Mouse (Mus musculus): ENCODE results near the gene Phka2. TPM values are rescaled to one million over a fixed set of nuclear protein-coding genes. Genes with fewer than 3 reads are reported as not detected.

The Phka2 gene
- polyA plus RNA-seq, 1 experiment from 2014 or later: 21.3 TPM

- Histone ChIP-seq H3K9me3 (ENCODE audit: control insufficient read depth, low read depth, low read length) (no peaks in the 10 kb centered on the region), H3K4me2 (replicated peaks; ENCODE audit: low read depth, low read length) (peak overlapping the region; percentile 36), H3K9ac (replicated peaks; ENCODE audit: low read depth, low read length) (no peak overlapping the region; the same call in 1 of the 2 replicates), H3K27me3 (ENCODE audit: control insufficient read depth, insufficient read depth, low read length) (no peaks in the 10 kb centered on the region), H3K36me3 (ENCODE audit: control insufficient read depth, insufficient read depth, low read length) (no peaks in the 10 kb centered on the region), H3K4me1 (ENCODE audit: control insufficient read depth, insufficient read depth, low read length) (no peaks in the 10 kb centered on the region), H3K4me3 (ENCODE audit: low read depth, low read length) (peak overlapping the region; percentile 49), H3K27ac (ENCODE audit: low read length) (peak overlapping the region; percentile 84; the same call in 1 of the 2 replicates)
- ATAC-seq (ENCODE audit: insufficient number of reproducible peaks, insufficient read depth, low FRiP score, low read depth): peak; percentile 83
- WGBS: 39% methylated on average over 12 of the region's 12 CpGs
Measured at GRCm38 (mm10) chrX:160501687-160502047, 299 bp upstream of the Phka2 start.

- no peak for ATAC-seq (ENCODE audit: insufficient number of reproducible peaks, insufficient read depth, low FRiP score, low read depth)
- 24% methylated on average over 1 of the region's 1 CpGs for WGBS
- no peak overlapping the region for H3K27ac ChIP-seq (ENCODE audit: low read length)
- no peak overlapping the region for H3K4me2 ChIP-seq (replicated peaks; ENCODE audit: low read depth, low read length)
- no peaks in the 10 kb centered on the region for H3K4me1 ChIP-seq (ENCODE audit: control insufficient read depth, insufficient read depth, low read length)
- no peak overlapping the region for H3K4me3 ChIP-seq (ENCODE audit: low read depth, low read length)
- no peaks in the 10 kb centered on the region for H3K27me3 ChIP-seq (ENCODE audit: control insufficient read depth, insufficient read depth, low read length)
- no peaks in the 10 kb centered on the region for H3K9me3 ChIP-seq (ENCODE audit: control insufficient read depth, low read depth, low read length)
- H3K36me3 ChIP-seq (ENCODE audit: control insufficient read depth, insufficient read depth, low read length): no peaks in the 10 kb centered on the region
- H3K9ac ChIP-seq (replicated peaks; ENCODE audit: low read depth, low read length): no peak overlapping the region
Measured at GRCm38 (mm10) chrX:160509046-160509445, 7.1 kb downstream of the Phka2 start.

GRCm38 (mm10) chrX:160510197-160510596 lies 8.2 kb downstream of the Phka2 start:
- WGBS: 72% methylated on average over 2 of the region's 2 CpGs
- Histone ChIP-seq H3K9ac (replicated peaks; ENCODE audit: low read depth, low read length) (no peak overlapping the region), H3K4me1 (ENCODE audit: control insufficient read depth, insufficient read depth, low read length) (no peaks in the 10 kb centered on the region), H3K36me3 (ENCODE audit: control insufficient read depth, insufficient read depth, low read length) (no peaks in the 10 kb centered on the region), H3K9me3 (ENCODE audit: control insufficient read depth, low read depth, low read length) (no peaks in the 10 kb centered on the region), H3K4me3 (ENCODE audit: low read depth, low read length) (no peak overlapping the region), H3K27ac (ENCODE audit: low read length) (no peak overlapping the region), H3K27me3 (ENCODE audit: control insufficient read depth, insufficient read depth, low read length) (no peaks in the 10 kb centered on the region), H3K4me2 (replicated peaks; ENCODE audit: low read depth, low read length) (no peak overlapping the region)
- ATAC-seq (ENCODE audit: insufficient number of reproducible peaks, insufficient read depth, low FRiP score, low read depth): no peak

GRCm38 (mm10) chrX:160516027-160516426 lies 14.1 kb downstream of the Phka2 start:
- H3K4me3 ChIP-seq (ENCODE audit: low read depth, low read length): no peak overlapping the region
- no peaks in the 10 kb centered on the region for H3K4me1 ChIP-seq (ENCODE audit: control insufficient read depth, insufficient read depth, low read length)
- H3K27me3 ChIP-seq (ENCODE audit: control insufficient read depth, insufficient read depth, low read length): no peaks in the 10 kb centered on the region
- no peak for ATAC-seq (ENCODE audit: insufficient number of reproducible peaks, insufficient read depth, low FRiP score, low read depth)
- no peak overlapping the region for H3K4me2 ChIP-seq (replicated peaks; ENCODE audit: low read depth, low read length)
- no peak overlapping the region for H3K9ac ChIP-seq (replicated peaks; ENCODE audit: low read depth, low read length)
- no peaks in the 10 kb centered on the region for H3K9me3 ChIP-seq (ENCODE audit: control insufficient read depth, low read depth, low read length)
- no peak overlapping the region for H3K27ac ChIP-seq (ENCODE audit: low read length)
- no peaks in the 10 kb centered on the region for H3K36me3 ChIP-seq (ENCODE audit: control insufficient read depth, insufficient read depth, low read length)

GRCm38 (mm10) chrX:160542772-160543171 lies 40.8 kb downstream of the Phka2 start:
- no peak overlapping the region for H3K4me3 ChIP-seq (ENCODE audit: low read depth, low read length)
- no peaks in the 10 kb centered on the region for H3K9me3 ChIP-seq (ENCODE audit: control insufficient read depth, low read depth, low read length)
- no peak overlapping the region for H3K9ac ChIP-seq (replicated peaks; ENCODE audit: low read depth, low read length)
- H3K4me2 ChIP-seq (replicated peaks; ENCODE audit: low read depth, low read length): no peak overlapping the region
- H3K27ac ChIP-seq (ENCODE audit: low read length): no peak overlapping the region
- H3K4me1 ChIP-seq (ENCODE audit: control insufficient read depth, insufficient read depth, low read length): no peaks in the 10 kb centered on the region
- 62% methylated on average over 2 of the region's 2 CpGs for WGBS
- ATAC-seq (ENCODE audit: insufficient number of reproducible peaks, insufficient read depth, low FRiP score, low read depth): no peak
- no peaks in the 10 kb centered on the region for H3K36me3 ChIP-seq (ENCODE audit: control insufficient read depth, insufficient read depth, low read length)
- no peaks in the 10 kb centered on the region for H3K27me3 ChIP-seq (ENCODE audit: control insufficient read depth, insufficient read depth, low read length)

GRCm38 (mm10) chrX:160548875-160549274 lies 46.9 kb downstream of the Phka2 start:
- H3K27me3 ChIP-seq (ENCODE audit: control insufficient read depth, insufficient read depth, low read length): no peaks in the 10 kb centered on the region
- H3K4me1 ChIP-seq (ENCODE audit: control insufficient read depth, insufficient read depth, low read length): no peaks in the 10 kb centered on the region
- H3K4me3 ChIP-seq (ENCODE audit: low read depth, low read length): no peak overlapping the region
- H3K9me3 ChIP-seq (ENCODE audit: control insufficient read depth, low read depth, low read length): no peaks in the 10 kb centered on the region
- no peak overlapping the region for H3K27ac ChIP-seq (ENCODE audit: low read length)
- no peak for ATAC-seq (ENCODE audit: insufficient number of reproducible peaks, insufficient read depth, low FRiP score, low read depth)
- H3K4me2 ChIP-seq (replicated peaks; ENCODE audit: low read depth, low read length): no peak overlapping the region
- no peaks in the 10 kb centered on the region for H3K36me3 ChIP-seq (ENCODE audit: control insufficient read depth, insufficient read depth, low read length)
- no peak overlapping the region for H3K9ac ChIP-seq (replicated peaks; ENCODE audit: low read depth, low read length)
- WGBS: 74% methylated on average over 1 of the region's 1 CpGs

- H3K27ac ChIP-seq (ENCODE audit: low read length): no peak overlapping the region
- no peaks in the 10 kb centered on the region for H3K36me3 ChIP-seq (ENCODE audit: control insufficient read depth, insufficient read depth, low read length)
- ATAC-seq (ENCODE audit: insufficient number of reproducible peaks, insufficient read depth, low FRiP score, low read depth): no peak
- no peaks in the 10 kb centered on the region for H3K9me3 ChIP-seq (ENCODE audit: control insufficient read depth, low read depth, low read length)
- no peaks in the 10 kb centered on the region for H3K4me1 ChIP-seq (ENCODE audit: control insufficient read depth, insufficient read depth, low read length)
- H3K4me3 ChIP-seq (ENCODE audit: low read depth, low read length): no peak overlapping the region
- H3K4me2 ChIP-seq (replicated peaks; ENCODE audit: low read depth, low read length): no peak overlapping the region
- 70% methylated on average over 4 of the region's 4 CpGs for WGBS
- no peak overlapping the region for H3K9ac ChIP-seq (replicated peaks; ENCODE audit: low read depth, low read length)
- H3K27me3 ChIP-seq (ENCODE audit: control insufficient read depth, insufficient read depth, low read length): no peaks in the 10 kb centered on the region
Measured at GRCm38 (mm10) chrX:160552066-160552465, 50.1 kb downstream of the Phka2 start.

GRCm38 (mm10) chrX:160583589-160583988 lies 81.6 kb downstream of the Phka2 start:
- WGBS: 52% methylated on average over 5 of the region's 5 CpGs
- Histone ChIP-seq H3K4me3 (ENCODE audit: low read depth, low read length) (no peak overlapping the region), H3K4me1 (ENCODE audit: control insufficient read depth, insufficient read depth, low read length) (no peaks in the 10 kb centered on the region), H3K27ac (ENCODE audit: low read length) (no peak overlapping the region), H3K36me3 (ENCODE audit: control insufficient read depth, insufficient read depth, low read length) (no peaks in the 10 kb centered on the region), H3K4me2 (replicated peaks; ENCODE audit: low read depth, low read length) (no peak overlapping the region), H3K9me3 (ENCODE audit: control insufficient read depth, low read depth, low read length) (no peaks in the 10 kb centered on the region), H3K9ac (replicated peaks; ENCODE audit: low read depth, low read length) (no peak overlapping the region), H3K27me3 (ENCODE audit: control insufficient read depth, insufficient read depth, low read length) (no peaks in the 10 kb centered on the region)
- ATAC-seq (ENCODE audit: insufficient number of reproducible peaks, insufficient read depth, low FRiP score, low read depth): no peak

GRCm38 (mm10) chrX:160584148-160584838 lies 82.3 kb downstream of the Phka2 start:
- no peak overlapping the region for H3K4me2 ChIP-seq (replicated peaks; ENCODE audit: low read depth, low read length)
- no peaks in the 10 kb centered on the region for H3K36me3 ChIP-seq (ENCODE audit: control insufficient read depth, insufficient read depth, low read length)
- H3K4me3 ChIP-seq (ENCODE audit: low read depth, low read length): no peak overlapping the region
- no peaks in the 10 kb centered on the region for H3K9me3 ChIP-seq (ENCODE audit: control insufficient read depth, low read depth, low read length)
- no peak overlapping the region for H3K27ac ChIP-seq (ENCODE audit: low read length)
- no peak overlapping the region for H3K9ac ChIP-seq (replicated peaks; ENCODE audit: low read depth, low read length)
- no peak for ATAC-seq (ENCODE audit: insufficient number of reproducible peaks, insufficient read depth, low FRiP score, low read depth)
- 78% methylated on average over 4 of the region's 4 CpGs for WGBS
- H3K4me1 ChIP-seq (ENCODE audit: control insufficient read depth, insufficient read depth, low read length): no peaks in the 10 kb centered on the region
- no peaks in the 10 kb centered on the region for H3K27me3 ChIP-seq (ENCODE audit: control insufficient read depth, insufficient read depth, low read length)
